Mouse (Mus musculus): ENCODE measurements around the gene Selenoh. TPM values are rescaled to one million over a fixed set of nuclear protein-coding genes. Genes with fewer than 3 reads are reported as not detected.
"Not testable (repeated sequence)": the region's sequence is repeated elsewhere in the genome, so short reads cannot be mapped to it uniquely, and the experiment has no call there.

Selenoh gene
- polyA plus RNA-seq, 1 experiment from 2014 or later = 355 TPM

- no peak for ATAC-seq (replicated peaks; ENCODE audit: low FRiP score)
- no peaks in the 10 kb centered on the region for H3K27me3 ChIP-seq
- WGBS = 88% methylated on average over 5 of the region's 5 CpGs
- H3K9ac ChIP-seq = no peak overlapping the region
- no peak overlapping the region for H3K4me3 ChIP-seq (replicated peaks)
- no peaks in the 10 kb centered on the region for H3K9me3 ChIP-seq (replicated peaks)
- H3K36me3 ChIP-seq = peaks cover 92% of the 10 kb centered on the region
- no peak overlapping the region for H3K27ac ChIP-seq
- no peaks in the 10 kb centered on the region for H3K4me1 ChIP-seq
- no peak overlapping the region for H3K4me2 ChIP-seq
Observed at GRCm38 (mm10) chr2:84695007-84695695, 24.6 kb upstream of the Selenoh start.

- H3K27me3 ChIP-seq = no peaks in the 10 kb centered on the region
- no peak overlapping the region for H3K9ac ChIP-seq
- no peak overlapping the region for H3K4me3 ChIP-seq (replicated peaks)
- H3K9me3 ChIP-seq (replicated peaks) = no peaks in the 10 kb centered on the region
- H3K27ac ChIP-seq = no peak overlapping the region
- no peaks in the 10 kb centered on the region for H3K4me1 ChIP-seq
- H3K4me2 ChIP-seq = no peak overlapping the region
- H3K36me3 ChIP-seq = peaks cover 93% of the 10 kb centered on the region
- WGBS = 92% methylated on average over 12 of the region's 12 CpGs
- ATAC-seq (replicated peaks; ENCODE audit: low FRiP score) = no peak
Observed at GRCm38 (mm10) chr2:84690050-84690449, 19.5 kb upstream of the Selenoh start.

- Histone ChIP-seq H3K36me3 (peaks cover 88% of the 10 kb centered on the region), H3K4me3 (replicated peaks) (no peak overlapping the region), H3K4me1 (no peaks in the 10 kb centered on the region), H3K27me3 (no peaks in the 10 kb centered on the region), H3K9ac (no peak overlapping the region), H3K9me3 (replicated peaks) (no peaks in the 10 kb centered on the region), H3K4me2 (no peak overlapping the region), H3K27ac (no peak overlapping the region)
- WGBS = 82% methylated on average over 2 of the region's 2 CpGs
- no peak for ATAC-seq (replicated peaks; ENCODE audit: low FRiP score)
Observed at GRCm38 (mm10) chr2:84688080-84688844, 17.7 kb upstream of the Selenoh start.

GRCm38 (mm10) chr2:84682605-84683183 lies 12.1 kb upstream of the Selenoh start:
- H3K4me3 ChIP-seq (replicated peaks) = no peak overlapping the region
- peaks cover 46% of the 10 kb centered on the region for H3K36me3 ChIP-seq
- no peak overlapping the region for H3K27ac ChIP-seq
- H3K27me3 ChIP-seq = no peaks in the 10 kb centered on the region
- H3K9ac ChIP-seq = no peak overlapping the region
- 84% methylated on average over 6 of the region's 6 CpGs for WGBS
- H3K4me1 ChIP-seq = peaks cover 8% of the 10 kb centered on the region
- ATAC-seq (replicated peaks; ENCODE audit: low FRiP score) = no peak
- H3K9me3 ChIP-seq (replicated peaks) = no peaks in the 10 kb centered on the region
- no peak overlapping the region for H3K4me2 ChIP-seq

- H3K9me3 ChIP-seq (replicated peaks) = no peaks in the 10 kb centered on the region
- H3K9ac ChIP-seq = peak within 1 kb of the TSS; percentile 94
- H3K27me3 ChIP-seq = no peaks in the 10 kb centered on the region
- WGBS = 15% methylated on average over 8 of the region's 8 CpGs
- H3K4me3 ChIP-seq (replicated peaks) = peak within 1 kb of the TSS; percentile 98
- peak within 1 kb of the TSS; percentile 88 for H3K27ac ChIP-seq
- H3K36me3 ChIP-seq = peaks cover 34% of the 10 kb centered on the region
- H3K4me2 ChIP-seq = peak within 1 kb of the TSS; percentile 68
- no peak for ATAC-seq (replicated peaks; ENCODE audit: low FRiP score)
- H3K4me1 ChIP-seq = peaks cover 20% of the 10 kb centered on the region
Observed at GRCm38 (mm10) chr2:84679016-84679415, 8.4 kb upstream of the Selenoh start, which contains the start of gene Tmx2. Gene Tmx2, minus strand, starts transcription at chr2:84679140.

GRCm38 (mm10) chr2:84677968-84678880 lies 7.7 kb upstream of the Selenoh start, which contains the start of the genes Gm28635 and Med19:
Gene Gm28635, minus strand, starts transcription at chr2:84678041.
Gene Med19, plus strand, starts transcription at chr2:84678402.
- Histone ChIP-seq H3K27me3 (no peaks in the 10 kb centered on the region), H3K4me2 (peak within 1 kb of the TSS; percentile 68), H3K4me1 (peaks cover 20% of the 10 kb centered on the region), H3K9ac (peak within 1 kb of the TSS; percentile 94), H3K36me3 (peaks cover 40% of the 10 kb centered on the region), H3K9me3 (replicated peaks) (no peaks in the 10 kb centered on the region), H3K27ac (peak within 1 kb of the TSS; percentile 88), H3K4me3 (replicated peaks) (peak within 1 kb of the TSS; percentile 98)
- under 1% methylated on average over 44 of the region's 44 CpGs for WGBS
- ATAC-seq (replicated peaks; ENCODE audit: low FRiP score) = peak; percentile 100

- peak overlapping the region; percentile 83 for H3K27ac ChIP-seq
- peak overlapping the region; percentile 98 for H3K4me3 ChIP-seq (replicated peaks)
- H3K4me2 ChIP-seq = peak overlapping the region; percentile 61
- WGBS = 9% methylated on average over 22 of the region's 22 CpGs
- H3K4me1 ChIP-seq = peaks cover 20% of the 10 kb centered on the region
- peak overlapping the region; percentile 49 for H3K9ac ChIP-seq
- no peaks in the 10 kb centered on the region for H3K9me3 ChIP-seq (replicated peaks)
- peaks cover 45% of the 10 kb centered on the region for H3K36me3 ChIP-seq
- H3K27me3 ChIP-seq = no peaks in the 10 kb centered on the region
- ATAC-seq (replicated peaks; ENCODE audit: low FRiP score) = peak; percentile 65
Observed at GRCm38 (mm10) chr2:84677270-84677967, 6.8 kb upstream of the Selenoh start.

- H3K4me1 ChIP-seq = peaks cover 15% of the 10 kb centered on the region
- WGBS = 64% methylated on average over 4 of the region's 5 CpGs
- H3K4me2 ChIP-seq = 0 out of 2 replicates have a peak overlapping the region, but pooled peaks have one; percentile 71
- 0 out of 2 replicates have a peak overlapping the region, but pooled peaks have one; percentile 97 for H3K27ac ChIP-seq
- H3K9me3 ChIP-seq (replicated peaks); H3K27me3 ChIP-seq; H3K9ac ChIP-seq; ATAC-seq (replicated peaks; ENCODE audit: low FRiP score); H3K4me3 ChIP-seq (replicated peaks): not testable (repeated sequence)
- H3K36me3 ChIP-seq = peaks cover 58% of the 10 kb centered on the region
Observed at GRCm38 (mm10) chr2:84671535-84671934, 965 bp upstream of the Selenoh start.

GRCm38 (mm10) chr2:84669828-84670568 lies 572 bp downstream of the Selenoh start:
- Histone ChIP-seq H3K4me1 (peaks cover 10% of the 10 kb centered on the region), H3K9me3 (replicated peaks) (no peaks in the 10 kb centered on the region), H3K9ac (peak overlapping the region; percentile 98), H3K27ac (peak overlapping the region; percentile 97), H3K27me3 (no peaks in the 10 kb centered on the region), H3K4me2 (peak overlapping the region; percentile 71), H3K4me3 (replicated peaks) (peak overlapping the region; percentile 96), H3K36me3 (peaks cover 46% of the 10 kb centered on the region)
- WGBS = 3% methylated on average over 39 of the region's 39 CpGs
- ATAC-seq (replicated peaks; ENCODE audit: low FRiP score) = peak; percentile 86

GRCm38 (mm10) chr2:84666081-84666480 lies 4.5 kb downstream of the Selenoh start:
- 58% methylated on average over 12 of the region's 12 CpGs for WGBS
- Histone ChIP-seq H3K27me3 (no peaks in the 10 kb centered on the region), H3K4me3 (replicated peaks) (no peak overlapping the region), H3K36me3 (peaks cover 20% of the 10 kb centered on the region), H3K9ac (no peak overlapping the region), H3K4me1 (peaks cover 10% of the 10 kb centered on the region), H3K4me2 (no peak overlapping the region), H3K9me3 (replicated peaks) (no peaks in the 10 kb centered on the region), H3K27ac (peak overlapping the region; percentile 66)
- no peak for ATAC-seq (replicated peaks; ENCODE audit: low FRiP score)

All from kidney, embryonic 15.5 days (tissue).